Mouse (Mus musculus) retina, adult 2 months (tissue): ENCODE results near the gene Tsr1.

Source experiments
- DNase-seq: peaks from one replicate; pipeline ENCODE4 v3.0.0-alpha.2; 2012; ENCODE audit warnings: low read depth, low spot score

Gene Tsr1

DNA sequence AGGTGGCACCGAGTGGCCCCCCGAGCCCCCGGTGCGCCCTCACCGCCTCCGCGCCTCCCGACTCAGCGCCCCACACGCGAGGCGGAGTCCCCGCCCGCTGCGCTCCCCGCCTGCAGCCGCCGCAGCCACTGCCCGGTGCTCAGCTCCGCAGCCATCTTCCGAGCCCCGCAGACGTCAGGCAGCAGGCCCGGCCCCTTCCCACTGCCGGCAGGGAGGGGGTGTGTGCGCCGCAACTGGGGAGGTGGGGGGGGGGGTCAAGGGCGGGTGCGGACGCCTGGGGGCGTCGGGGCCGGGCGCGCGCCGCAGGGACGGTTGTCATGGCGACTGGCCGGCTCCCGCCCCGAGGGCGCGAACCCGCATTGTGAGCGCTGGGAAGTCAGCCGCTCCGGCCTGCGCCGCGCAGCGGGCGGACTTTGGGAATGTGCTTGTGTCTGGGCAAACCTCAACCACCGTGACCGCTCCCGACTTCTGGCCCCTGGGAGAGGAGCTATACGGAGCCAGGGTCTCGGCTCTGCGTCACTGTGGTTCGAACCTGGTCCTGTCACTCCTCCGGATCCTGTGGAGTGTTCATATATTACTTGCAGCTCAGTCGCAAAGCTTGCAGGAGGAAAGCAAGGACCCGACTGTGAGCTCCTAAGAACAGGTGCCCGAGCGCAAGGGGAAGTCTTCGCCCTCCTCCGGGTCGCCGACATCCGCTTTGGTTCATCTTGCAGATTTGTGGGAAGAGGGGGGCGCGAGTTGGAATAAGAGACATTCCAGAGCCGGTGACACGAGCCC, 782 bp upstream of the Tsr1 start, which contains the start of gene Sgsm2:
Sgsm2 (minus strand) TSS at position 160 of the 777 bp plus-strand sequence.
- DNase-seq = no peak

DNA sequence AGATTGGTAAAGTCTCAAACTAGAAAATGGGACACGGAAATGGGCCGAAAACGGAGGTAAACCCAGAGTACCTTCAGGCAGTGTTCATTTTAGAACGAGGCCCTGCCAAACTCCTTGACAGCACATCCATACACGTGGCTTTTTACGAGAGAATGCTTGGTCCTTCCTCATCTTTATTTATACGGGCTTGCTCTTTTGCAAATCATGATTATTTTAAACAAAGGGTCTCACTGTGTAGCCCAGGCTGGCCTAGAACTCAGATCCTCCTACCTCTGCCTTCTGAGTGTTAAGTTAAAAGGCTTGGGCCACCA, 601 bp downstream of the Tsr1 start:
- DNase-seq = no peak

DNA sequence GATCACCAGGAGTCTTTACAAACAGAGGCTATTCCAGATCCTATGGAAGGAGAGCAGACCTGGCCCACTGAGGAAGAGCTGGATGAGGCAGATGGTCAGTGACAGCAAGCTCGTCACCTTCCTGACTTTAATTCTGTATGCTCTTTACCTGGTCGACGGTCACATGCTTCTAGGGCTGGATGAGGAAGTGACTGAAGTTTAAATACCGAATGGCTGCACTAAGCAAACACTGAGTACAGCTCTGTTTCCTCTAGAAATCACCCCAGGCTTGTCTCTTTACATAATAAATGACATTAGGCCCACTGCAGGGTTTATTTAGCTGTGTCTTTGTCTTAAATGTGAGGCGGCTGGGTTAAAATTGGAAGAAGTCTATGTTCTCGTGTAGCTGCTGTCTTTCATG, 3.7 kb downstream of the Tsr1 start:
- no peak for DNase-seq

- DNase-seq = no peak
Observed at GRCm38 (mm10) chr11:74902416-74902815, 4.5 kb downstream of the Tsr1 start.

GRCm38 (mm10) chr11:74907850-74908249, 10.0 kb downstream of the Tsr1 start:
- no peak for DNase-seq

GRCm38 (mm10) chr11:74908618-74909399, 10.9 kb downstream of the Tsr1 start:
- no peak for DNase-seq

DNA sequence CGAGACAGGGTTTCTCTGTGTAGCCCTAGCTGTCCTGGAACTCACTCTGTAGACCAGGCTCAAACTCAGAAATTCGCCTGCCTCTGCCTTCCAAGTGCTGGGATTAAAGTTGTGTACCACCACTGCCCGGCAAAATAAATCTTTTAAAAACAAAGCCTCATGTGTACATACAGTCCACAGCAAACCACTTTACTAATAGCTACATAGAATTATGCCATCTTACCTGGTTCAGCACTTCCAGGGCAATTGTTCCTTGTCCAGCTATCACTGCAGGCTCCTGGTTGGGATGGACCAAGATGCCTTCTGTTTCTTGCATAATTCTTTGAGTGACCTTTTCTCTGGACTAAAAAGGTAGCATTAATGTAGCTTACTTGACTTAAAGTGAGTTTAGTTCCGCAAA, 12.1 kb downstream of the Tsr1 start:
- no peak for DNase-seq

GRCm38 (mm10) chr11:74912492-74912891, 14.6 kb downstream of the Tsr1 start:
- no peak for DNase-seq

DNA sequence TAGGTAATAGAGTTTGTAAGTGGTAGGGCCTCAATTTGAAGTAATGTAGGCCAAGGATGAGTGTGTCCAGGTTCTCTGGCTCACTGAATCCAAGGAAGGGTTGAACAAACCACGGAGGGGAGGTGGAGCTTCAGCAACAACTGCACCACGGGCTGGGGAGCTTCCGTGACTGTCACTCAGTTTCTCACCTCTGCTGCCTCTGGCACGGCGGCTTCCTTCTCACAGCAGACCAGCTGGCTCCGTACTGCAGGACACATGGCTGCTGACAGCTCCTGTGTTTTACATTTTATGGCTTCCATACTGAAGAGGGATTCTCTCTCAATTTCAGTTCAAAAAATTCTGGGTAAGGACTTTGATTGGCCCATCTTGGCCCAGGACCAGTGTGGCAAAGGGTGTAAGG, 21.4 kb downstream of the Tsr1 start:
- no peak for DNase-seq

GRCm38 (mm10) chr11:74924149-74924548, 26.3 kb downstream of the Tsr1 start:
- no peak for DNase-seq

GRCm38 (mm10) chr11:74925577-74926387, 27.9 kb downstream of the Tsr1 start, which contains the start of the genes Smg6 and Srr:
Gene Smg6, plus strand, starts transcription at chr11:74925823.
Gene Srr, minus strand, starts transcription at chr11:74925948.
- peak; percentile 94 for DNase-seq

GRCm38 (mm10) chr11:74926388-74927005, 28.6 kb downstream of the Tsr1 start:
- DNase-seq = no peak

DNA sequence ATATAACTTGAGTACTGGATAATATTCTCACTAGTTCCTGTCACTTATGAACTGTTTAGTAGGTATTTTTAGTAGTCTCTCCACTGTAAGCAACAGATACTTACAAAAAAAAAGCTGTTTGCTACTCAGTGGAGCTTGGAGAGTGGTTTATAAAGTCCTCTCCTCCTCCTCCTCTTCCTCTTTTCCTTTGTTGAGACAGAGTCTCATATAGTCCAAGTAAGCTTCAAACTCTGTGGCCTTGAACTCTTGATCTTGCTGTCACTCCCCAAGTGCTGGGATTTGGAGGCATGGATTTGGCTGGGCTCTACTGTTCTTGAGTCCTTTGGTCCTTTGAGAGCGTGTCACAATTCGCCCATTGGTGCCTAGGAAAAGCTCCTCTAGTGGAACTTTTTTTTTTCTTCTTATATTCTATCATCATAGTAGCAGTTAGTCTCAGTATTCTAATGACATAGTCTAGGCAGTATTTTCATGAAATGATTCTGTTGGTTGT, 29.4 kb downstream of the Tsr1 start:
- no peak for DNase-seq

DNA sequence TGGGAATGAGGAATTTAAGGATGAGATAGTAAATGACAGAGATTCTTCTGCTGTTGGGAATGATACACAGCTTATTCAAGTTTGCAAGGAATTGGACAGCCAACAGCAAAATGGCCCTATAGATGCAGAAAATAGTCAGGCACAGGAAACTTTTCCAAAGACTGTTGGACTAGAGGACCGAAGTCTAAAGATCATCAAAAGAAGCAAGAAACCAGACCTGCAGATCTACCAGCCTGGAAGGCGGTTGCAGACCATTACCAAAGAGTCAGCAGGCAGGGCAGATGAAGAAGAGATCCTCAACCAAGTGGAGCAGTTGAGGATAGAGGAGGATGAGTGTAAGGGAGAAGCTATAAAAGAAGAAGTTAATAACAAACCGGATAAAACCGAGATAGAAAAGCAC, 31.2 kb downstream of the Tsr1 start:
- no peak for DNase-seq

GRCm38 (mm10) chr11:74930391-74930790, 32.5 kb downstream of the Tsr1 start:
- no peak for DNase-seq

- peak; percentile 15 for DNase-seq
Observed at GRCm38 (mm10) chr11:74946348-74946747, 48.5 kb downstream of the Tsr1 start.

DNA sequence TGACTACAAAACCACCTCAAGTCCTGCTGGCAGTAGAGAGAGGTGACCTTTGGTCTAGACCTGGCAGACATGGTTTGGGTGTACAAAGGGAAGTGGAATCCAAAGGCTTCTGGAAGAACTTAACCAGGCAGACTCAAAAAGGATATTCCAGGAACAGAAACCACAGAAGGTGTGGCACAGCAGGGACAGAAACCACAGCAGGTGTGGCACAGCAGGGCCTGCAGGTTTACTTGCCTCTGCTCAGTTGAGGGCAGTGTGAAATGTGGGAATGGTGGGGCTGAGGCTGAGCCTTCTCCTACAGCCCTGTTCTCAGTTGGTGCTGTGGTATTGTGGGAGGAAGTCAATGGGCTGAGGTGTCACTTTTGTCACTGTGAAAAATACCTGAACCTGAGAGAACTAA, 57.0 kb downstream of the Tsr1 start:
- no peak for DNase-seq

DNA sequence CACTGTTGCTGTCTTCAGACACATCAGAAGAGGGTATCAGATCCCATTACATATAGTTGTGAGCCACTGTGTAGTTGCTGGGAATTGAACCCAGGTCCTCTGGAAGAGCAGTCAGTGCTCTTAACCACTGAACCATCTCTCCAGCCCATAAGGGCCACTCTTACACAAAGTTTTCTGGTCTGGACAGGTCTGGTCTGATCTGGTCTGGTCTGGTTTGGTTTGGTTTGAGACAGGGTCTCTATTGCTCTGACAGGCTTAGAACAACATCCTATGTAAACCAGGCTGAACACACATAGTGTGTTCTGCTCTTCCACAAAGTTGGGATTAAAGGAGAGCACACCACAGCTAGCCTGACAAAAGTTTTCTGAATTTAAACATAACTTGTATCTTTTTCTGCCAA, 58.1 kb downstream of the Tsr1 start:
- DNase-seq = no peak

DNA sequence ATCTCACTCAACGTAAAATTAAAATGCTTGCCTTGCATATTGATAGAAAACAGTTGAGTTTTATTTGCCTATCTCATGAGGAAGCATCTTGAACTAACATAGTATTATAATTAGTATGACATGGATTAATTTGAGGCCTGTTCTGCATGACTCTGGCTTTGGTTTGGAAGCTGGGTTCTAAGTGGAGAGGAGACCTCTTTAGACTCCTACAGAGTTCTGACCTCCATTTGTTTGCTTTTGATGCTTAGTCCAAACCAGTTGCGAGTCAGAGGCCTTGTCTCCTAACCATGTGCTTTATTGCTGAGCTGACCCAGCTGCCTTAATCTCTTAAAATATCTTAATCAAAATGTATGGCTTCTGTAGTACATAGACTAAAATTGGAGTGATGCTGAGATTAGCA, 59.7 kb downstream of the Tsr1 start:
- DNase-seq = no peak
